Mouse (Mus musculus) hindbrain, embryonic 14.5 days (tissue): ENCODE measurements around the gene Lrrc46. TPM values are rescaled to one million over a fixed set of nuclear protein-coding genes. Genes with fewer than 3 reads are reported as not detected.

Experiments used
- ATAC-seq: fragments of 200-750 bp; cut with Nextera tagmentation; 2 replicates; pipeline ENCODE4 v1.8.0; 2017; ENCODE audit warnings: moderate number of reproducible peaks, mild to moderate bottlenecking, moderate TSS enrichment, moderate library complexity; ENCODE audit not compliant: low FRiP score
- DNase-seq: peaks from one replicate; pipeline ENCODE4 v3.0.0-alpha.2; 2015; ENCODE audit warnings: low spot score
- H3K27ac ChIP-seq: fragments of 300-500 bp; sonication (generic); 2 replicates; pipeline ENCODE4 v1.5.1; 2014; ENCODE audit warnings: mild to moderate bottlenecking, moderate library complexity
- H3K27me3 ChIP-seq: fragments of 300-500 bp; sonication (generic); 2 replicates; pipeline ENCODE4 v1.6.1; 2014; ENCODE audit warnings: mild to moderate bottlenecking, low read length, mixed read lengths; ENCODE audit not compliant: control insufficient read depth, insufficient read depth
- H3K36me3 ChIP-seq: fragments of 300-500 bp; sonication (generic); replicated peaks from 2 replicates; pipeline ENCODE4 v1.6.1; 2014; ENCODE audit not compliant: control insufficient read depth, insufficient read depth
- H3K4me1 ChIP-seq: fragments of 300-500 bp; sonication (generic); replicated peaks from 2 replicates; pipeline ENCODE4 v1.6.1; 2014; ENCODE audit warnings: antibody characterized with exemption, low read length, mixed read lengths; ENCODE audit not compliant: control insufficient read depth, insufficient read depth
- H3K4me2 ChIP-seq: fragments of 300-500 bp; sonication (generic); replicated peaks from 2 replicates; pipeline ENCODE4 v1.6.1; 2014; ENCODE audit warnings: mild to moderate bottlenecking, moderate library complexity
- H3K4me3 ChIP-seq: fragments of 300-500 bp; sonication (generic); replicated peaks from 2 replicates; pipeline ENCODE4 v1.5.1; 2014; ENCODE audit warnings: mild to moderate bottlenecking, low read length
- H3K9ac ChIP-seq: fragments of 300-500 bp; sonication (generic); 2 replicates; pipeline ENCODE4 v1.6.1; 2014
- H3K9me3 ChIP-seq: fragments of 300-500 bp; sonication (generic); 2 replicates; pipeline ENCODE4 v1.6.1; 2016; ENCODE audit warnings: low read length; ENCODE audit not compliant: control insufficient read depth
- WGBS: fragments of 180-500 bp; shearing (Covaris S2); extraction: QIAGEN DNeasy Blood & Tissue Kit; methylation state at CpG from one replicate; pipeline ENCODE4 v1.1.7; 2014; 5-methylcytosine and 5-hydroxymethylcytosine counted together
- polyA plus RNA-seq: library from polyadenylated mRNA; unstranded; fragments of >200 nt; fragmentation: Nextera tagmentation; extraction: Ambion mirVana; gene quantifications from 2 replicates; pipeline ENCODE4 v1.2.1, GENCODE M21; 2014

Lrrc46 gene
- 2.6 and 4.3 TPM in 2 replicates for polyA plus RNA-seq

DNA sequence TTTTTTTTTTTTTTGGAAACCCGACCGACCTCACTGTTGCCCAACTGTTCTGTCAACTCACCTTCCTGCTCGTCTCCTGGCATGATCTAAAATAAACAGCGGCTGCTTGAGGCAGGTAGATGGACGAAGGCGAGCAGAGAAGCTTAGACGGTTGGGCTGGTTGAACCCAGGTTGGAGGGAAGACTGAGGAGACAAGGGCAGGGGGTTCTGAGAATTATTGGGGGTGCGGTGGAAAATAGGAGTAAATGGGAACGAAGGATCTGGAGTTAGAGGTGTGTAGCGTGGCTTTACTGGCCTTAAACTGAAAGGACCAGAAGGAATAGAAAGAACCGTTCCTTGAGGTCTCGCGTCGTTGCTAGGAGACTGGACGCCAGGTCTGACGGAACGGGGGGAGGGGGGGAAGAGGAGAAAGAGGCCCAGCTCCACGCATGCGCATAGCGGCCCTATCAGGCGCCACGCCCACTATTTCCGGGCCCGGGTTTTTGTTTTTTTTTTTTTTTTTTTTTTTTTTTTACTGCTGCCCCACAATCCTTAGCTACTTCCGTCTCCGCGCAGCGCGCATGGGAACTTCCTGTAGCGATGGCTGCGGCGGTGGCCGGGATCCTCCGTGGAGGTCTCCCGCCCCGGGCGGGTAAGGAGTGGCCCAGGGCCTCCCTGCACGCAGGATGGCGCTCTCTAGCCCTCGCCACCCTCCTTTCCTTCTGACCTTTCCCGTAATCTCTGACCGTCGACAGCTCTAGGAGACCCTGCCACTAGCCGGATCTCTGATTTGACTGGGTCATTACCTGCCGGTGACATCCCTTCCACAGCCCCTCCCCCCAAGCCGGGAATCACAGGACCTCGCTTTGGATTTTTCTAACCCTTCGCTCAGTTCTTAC lies at the start of gene Lrrc46, which contains the start of gene Mrpl10:
Gene Lrrc46 (minus strand): TSS at position 386 of the 878 bp plus-strand sequence.
Gene Mrpl10 (plus strand): TSS at position 539 of the 878 bp plus-strand sequence.
- H3K4me1 ChIP-seq, result peaks cover 6% of the 10 kb centered on the region
- H3K36me3 ChIP-seq, result 0 out of 2 replicates have a peak, but pooled peaks cover 4% of the 10 kb centered on the region
- no peaks in the 10 kb centered on the region for H3K27me3 ChIP-seq
- WGBS, result under 1% methylated on average over 48 of the region's 48 CpGs
- H3K9me3 ChIP-seq, result no peaks in the 10 kb centered on the region
- H3K27ac ChIP-seq, result peak within 1 kb of the TSS; percentile 80
- DNase-seq, result peak; percentile 99
- H3K4me2 ChIP-seq, result peak within 1 kb of the TSS; percentile 81
- H3K9ac ChIP-seq, result peak within 1 kb of the TSS; percentile 64
- ATAC-seq, result peak; percentile 90
- H3K4me3 ChIP-seq, result peak within 1 kb of the TSS; percentile 68

DNA sequence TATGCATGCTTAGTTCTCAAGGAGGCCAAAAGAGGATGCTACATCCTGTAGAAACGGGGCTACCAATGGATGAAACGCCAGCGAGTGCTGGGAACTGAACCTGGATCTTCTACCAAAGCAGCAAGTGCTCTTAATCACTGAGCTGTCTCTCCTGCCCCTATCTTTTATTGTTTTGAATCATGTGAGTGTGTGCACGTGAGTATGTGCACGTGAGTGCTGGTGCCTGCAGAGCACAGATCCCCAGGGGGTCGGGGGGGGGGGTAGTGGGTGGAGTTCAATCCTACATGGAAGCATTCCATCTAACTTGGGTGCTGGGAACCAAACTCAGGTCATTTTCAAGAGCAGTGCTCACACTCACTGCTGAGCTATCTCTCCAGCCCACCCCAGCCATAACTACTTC lies 45.2 kb upstream of the Lrrc46 start:
- Histone ChIP-seq H3K27me3 (no peaks in the 10 kb centered on the region), H3K9me3 (peaks cover 6% of the 10 kb centered on the region; the same call in 1 of the 2 replicates), H3K4me3 (no peak overlapping the region), H3K36me3 (no peaks in the 10 kb centered on the region), H3K4me2 (no peak overlapping the region), H3K27ac (no peak overlapping the region), H3K9ac (no peak overlapping the region), H3K4me1 (0 out of 2 replicates have a peak, but pooled peaks cover 5% of the 10 kb centered on the region)
- 77% methylated on average over 6 of the region's 6 CpGs for whole genome bisulfite sequencing
- no peak for ATAC-seq
- DNase-seq, result no peak

DNA sequence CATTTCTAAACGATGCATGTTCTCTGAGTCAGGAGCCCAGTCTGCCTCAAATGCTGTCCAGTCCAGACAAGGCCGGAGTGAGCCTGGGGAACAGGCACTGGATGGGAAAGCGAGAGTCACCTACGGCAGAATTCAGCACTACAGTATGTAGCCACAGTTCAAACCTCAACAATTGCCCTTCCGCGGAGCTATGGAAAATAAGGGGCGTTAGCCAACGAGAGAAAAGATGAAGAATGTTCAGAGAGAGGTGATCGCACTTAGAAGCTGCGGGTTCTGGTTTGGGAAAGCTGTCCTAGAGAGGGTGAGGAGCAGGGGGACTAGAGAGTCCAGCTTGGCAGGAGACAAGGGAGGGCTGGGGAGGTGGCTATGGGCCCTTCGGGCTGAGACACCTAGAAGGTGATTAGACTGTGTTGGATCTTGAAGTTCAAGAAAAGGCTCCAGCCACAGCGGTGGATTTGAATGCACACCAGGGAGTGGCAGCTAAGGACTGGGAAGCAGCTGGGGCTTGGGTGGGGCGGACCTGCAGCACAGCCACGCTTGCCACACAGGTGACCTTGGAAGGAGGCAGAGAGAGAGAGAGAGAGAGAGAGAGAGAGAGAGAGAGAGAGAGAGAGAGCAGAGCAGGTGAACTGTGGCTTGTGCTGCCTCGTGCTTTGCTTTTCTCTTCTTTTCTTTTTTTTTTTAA lies 43.8 kb upstream of the Lrrc46 start:
- 0 out of 2 replicates have a peak, but pooled peaks cover 5% of the 10 kb centered on the region for H3K4me1 ChIP-seq
- no peak overlapping the region for H3K27ac ChIP-seq
- ATAC-seq, result no peak
- no peaks in the 10 kb centered on the region for H3K36me3 ChIP-seq
- H3K9ac ChIP-seq, result no peak overlapping the region
- no peak overlapping the region for H3K4me3 ChIP-seq
- 88% methylated on average over 15 of the region's 15 CpGs for WGBS
- no peak for DNase-seq
- no peak overlapping the region for H3K4me2 ChIP-seq
- H3K27me3 ChIP-seq, result no peaks in the 10 kb centered on the region
- H3K9me3 ChIP-seq, result peaks cover 6% of the 10 kb centered on the region; the same call in 1 of the 2 replicates

DNA sequence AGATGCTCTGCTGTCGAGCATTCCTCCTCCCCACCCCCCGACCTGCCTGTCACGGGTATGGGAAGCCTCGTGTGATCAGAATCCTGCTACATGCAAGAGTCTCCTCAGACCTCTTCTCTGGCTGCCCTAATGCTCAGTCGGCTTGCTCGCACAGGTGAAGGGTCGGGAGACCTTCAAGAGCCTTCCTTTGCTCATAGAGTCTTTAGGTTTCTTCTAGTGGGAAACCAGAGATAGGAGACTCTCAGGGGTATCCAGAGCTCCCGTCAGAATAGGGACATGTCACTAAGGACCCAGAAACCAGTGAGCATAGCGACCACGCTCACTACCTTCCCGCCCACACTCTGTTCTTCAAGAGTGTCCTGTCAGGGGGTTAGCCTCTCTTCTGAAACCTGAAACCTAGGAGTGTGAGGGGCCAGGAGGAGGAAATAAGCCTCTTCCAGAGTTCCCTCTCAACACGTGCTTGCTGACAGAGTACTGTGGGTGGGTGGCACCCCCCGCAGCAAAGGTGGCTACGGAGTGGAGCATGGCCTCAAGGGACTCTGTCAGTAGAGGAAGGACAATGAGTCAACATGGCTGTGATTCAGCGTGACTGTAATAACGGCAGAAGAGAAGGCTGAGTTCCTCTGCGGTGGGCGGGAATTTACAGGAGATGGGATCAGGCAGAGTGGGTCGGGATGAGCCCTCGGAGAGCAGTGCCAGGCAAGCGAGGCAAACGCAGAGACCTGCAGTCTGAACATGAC lies 42.4 kb upstream of the Lrrc46 start:
- no peak overlapping the region for H3K9ac ChIP-seq
- H3K4me3 ChIP-seq, result no peak overlapping the region
- H3K4me2 ChIP-seq, result 0 out of 2 replicates have a peak overlapping the region, but pooled peaks have one; percentile 5
- ATAC-seq (no peak), DNase-seq (no peak)
- no peaks in the 10 kb centered on the region for H3K36me3 ChIP-seq
- peaks cover 2% of the 10 kb centered on the region; the same call in 1 of the 2 replicates for H3K9me3 ChIP-seq
- no peaks in the 10 kb centered on the region for H3K27me3 ChIP-seq
- H3K4me1 ChIP-seq, result 0 out of 2 replicates have a peak, but pooled peaks cover 5% of the 10 kb centered on the region
- H3K27ac ChIP-seq, result no peak overlapping the region
- WGBS, result 42% methylated on average over 22 of the region's 22 CpGs

DNA sequence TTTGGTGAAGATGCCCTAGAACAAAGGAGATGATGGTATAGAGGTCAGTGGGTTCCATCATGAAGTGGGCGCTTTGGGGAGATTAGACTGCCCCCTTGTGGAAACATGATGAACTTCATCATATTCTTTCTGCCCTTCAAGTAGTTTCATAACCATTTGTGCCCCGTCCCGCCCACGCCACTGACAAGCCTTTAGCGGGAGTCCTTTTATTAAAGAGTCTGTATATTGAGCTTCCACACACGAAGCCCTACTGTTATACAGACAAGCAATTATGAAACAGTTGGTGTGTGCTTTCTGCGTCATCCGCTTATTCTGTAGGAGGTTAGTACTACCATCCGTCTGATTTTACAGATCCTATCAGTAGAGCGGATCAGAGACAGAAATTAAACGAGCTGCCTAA lies 41.8 kb upstream of the Lrrc46 start:
- no peak overlapping the region for H3K4me2 ChIP-seq
- no peak overlapping the region for H3K9ac ChIP-seq
- H3K27ac ChIP-seq, result no peak overlapping the region
- H3K27me3 ChIP-seq, result no peaks in the 10 kb centered on the region
- no peaks in the 10 kb centered on the region for H3K9me3 ChIP-seq
- no peak overlapping the region for H3K4me3 ChIP-seq
- DNase-seq, result no peak
- H3K36me3 ChIP-seq, result no peaks in the 10 kb centered on the region
- 0 out of 2 replicates have a peak, but pooled peaks cover 5% of the 10 kb centered on the region for H3K4me1 ChIP-seq
- WGBS, result 46% methylated on average over 11 of the region's 11 CpGs
- no peak for ATAC-seq

DNA sequence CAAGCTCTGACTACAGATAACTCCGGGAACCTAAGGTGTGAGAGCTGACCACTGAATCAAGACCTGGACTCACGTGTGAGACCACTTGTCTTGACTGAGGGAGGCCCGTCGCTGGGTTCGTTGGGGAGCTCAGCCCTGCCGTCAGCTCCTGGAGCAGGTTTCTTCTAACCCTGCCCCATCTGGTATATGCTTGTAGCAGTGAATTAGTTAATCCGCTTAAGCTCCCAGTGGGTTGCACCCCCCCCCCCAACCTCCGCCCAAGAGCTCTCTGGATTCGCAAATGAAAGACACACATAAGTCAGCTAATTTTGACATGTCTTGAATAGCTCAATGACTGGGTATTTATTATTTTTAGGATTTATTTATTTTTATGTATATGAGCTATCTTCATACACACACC lies 39.1 kb upstream of the Lrrc46 start:
- no peaks in the 10 kb centered on the region for H3K9me3 ChIP-seq
- H3K9ac ChIP-seq, result no peak overlapping the region
- DNase-seq (no peak), ATAC-seq (no peak)
- H3K27me3 ChIP-seq, result no peaks in the 10 kb centered on the region
- WGBS, result 32% methylated on average over 9 of the region's 9 CpGs
- H3K4me2 ChIP-seq, result no peak overlapping the region
- no peak overlapping the region for H3K4me3 ChIP-seq
- H3K4me1 ChIP-seq, result 0 out of 2 replicates have a peak, but pooled peaks cover 5% of the 10 kb centered on the region
- no peaks in the 10 kb centered on the region for H3K36me3 ChIP-seq
- H3K27ac ChIP-seq, result no peak overlapping the region

DNA sequence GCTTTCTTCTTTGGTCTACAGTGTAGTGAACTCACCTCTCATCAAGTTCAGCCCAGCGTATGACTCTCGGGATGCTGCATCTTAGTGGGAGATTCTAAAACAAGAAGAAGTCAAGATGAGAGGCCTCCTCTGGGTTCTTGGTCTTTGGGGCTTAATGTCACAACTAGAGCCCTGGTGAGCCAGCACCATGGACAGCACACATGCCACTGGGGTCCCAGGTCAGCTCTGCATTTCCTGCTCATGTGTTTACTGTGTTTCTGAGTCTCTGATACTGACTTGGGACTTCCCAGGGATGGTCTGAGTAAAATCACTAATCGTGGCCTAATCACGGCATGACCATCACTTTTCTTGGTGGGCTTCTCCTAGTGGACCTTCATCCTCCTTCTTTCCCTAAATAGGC lies 37.5 kb upstream of the Lrrc46 start:
- no peaks in the 10 kb centered on the region for H3K9me3 ChIP-seq
- WGBS, result 56% methylated on average over 4 of the region's 4 CpGs
- DNase-seq (no peak), ATAC-seq (no peak)
- no peak overlapping the region for H3K9ac ChIP-seq
- H3K4me1 ChIP-seq, result 0 out of 2 replicates have a peak, but pooled peaks cover 5% of the 10 kb centered on the region
- no peaks in the 10 kb centered on the region for H3K36me3 ChIP-seq
- no peak overlapping the region for H3K27ac ChIP-seq
- H3K4me3 ChIP-seq, result no peak overlapping the region
- H3K4me2 ChIP-seq, result no peak overlapping the region
- no peaks in the 10 kb centered on the region for H3K27me3 ChIP-seq

DNA sequence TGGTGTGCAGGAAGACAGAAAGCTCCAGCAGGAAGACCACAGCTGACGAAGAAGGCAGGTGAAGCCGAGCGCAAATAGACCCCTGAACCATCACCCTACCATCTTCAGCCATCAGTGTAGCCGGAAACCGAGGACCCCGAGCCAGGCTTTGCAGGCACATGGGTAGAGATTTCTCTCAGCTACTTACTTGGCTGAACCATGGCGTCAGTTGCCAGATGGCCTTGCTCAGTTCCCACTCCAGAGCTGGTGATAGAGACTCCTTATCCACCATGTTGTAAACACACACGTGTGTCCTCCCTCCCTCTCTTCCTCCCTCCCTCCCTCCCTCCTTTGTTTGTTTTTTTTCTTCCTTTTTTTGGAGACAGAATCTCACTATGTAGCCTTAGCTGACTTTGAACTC lies 33.0 kb upstream of the Lrrc46 start:
- Histone ChIP-seq H3K4me2 (no peak overlapping the region), H3K36me3 (peaks cover 3% of the 10 kb centered on the region), H3K9ac (no peak overlapping the region), H3K4me1 (no peaks in the 10 kb centered on the region), H3K27ac (no peak overlapping the region), H3K27me3 (no peaks in the 10 kb centered on the region), H3K9me3 (no peaks in the 10 kb centered on the region), H3K4me3 (no peak overlapping the region)
- 76% methylated on average over 8 of the region's 8 CpGs for WGBS
- no peak for DNase-seq
- no peak for ATAC-seq
